Mouse (Mus musculus) CH12.LX (cell line): ENCODE measurements around the gene Tnp2. TPM values are rescaled to one million over a fixed set of nuclear protein-coding genes. Genes with fewer than 3 reads are reported as not detected.

Experiments used
- DNase-seq: peaks from one replicate; pipeline ENCODE4 v3.0.0-alpha.2; 2013; ENCODE audit errors: extremely low read depth
- H3K27ac ChIP-seq: 2 replicates; pipeline ENCODE4 v1.5.1; 2012; ENCODE audit warnings: low read depth, mild to moderate bottlenecking, control low read depth, moderate library complexity; ENCODE audit not compliant: insufficient read depth
- H3K27me3 ChIP-seq: replicated peaks from 2 replicates; pipeline ENCODE3; 2012; ENCODE audit warnings: inconsistent platforms
- H3K36me3 ChIP-seq, 2 experiments: replicated peaks in 1 of 2; 2 replicates each; pipeline versions ENCODE3 to v1.6.1; 2012; ENCODE audit warnings: inconsistent platforms in 1 of 2, low read length in 1 of 2, mild to moderate bottlenecking in 1 of 2, mixed read lengths in 1 of 2, moderate library complexity in 1 of 2; ENCODE audit not compliant: control insufficient read depth in 1 of 2, insufficient read depth in 1 of 2
- H3K4me1 ChIP-seq, 2 experiments: 2 replicates each; pipeline ENCODE4 v1.6.1; 2012; ENCODE audit warnings: inconsistent platforms in 1 of 2, moderate library complexity in 1 of 2; ENCODE audit not compliant: insufficient read depth in 2 of 2, control insufficient read depth in 1 of 2
- H3K4me2 ChIP-seq: 2 replicates; pipeline ENCODE4 v1.6.1; 2012; ENCODE audit warnings: low read depth, mild to moderate bottlenecking, control low read depth; ENCODE audit not compliant: poor library complexity, insufficient read depth, severe bottlenecking
- H3K4me3 ChIP-seq, 3 experiments: fragments of 150-350 bp in 1 of 3; sonication (generic) in 1 of 3; replicated peaks in 1 of 3; 2 replicates each; pipeline versions ENCODE3 to v1.5.1; 2011 to 2012; ENCODE audit warnings: low read depth in 2 of 3, low read length in 2 of 3, mild to moderate bottlenecking in 2 of 3, moderate library complexity in 2 of 3, control low read depth in 1 of 3, improper control_type of control experiment in 1 of 3, inconsistent platforms in 1 of 3, mixed read lengths in 1 of 3; ENCODE audit not compliant: poor library complexity in 1 of 3
- H3K79me2 ChIP-seq: replicated peaks from 2 replicates; pipeline ENCODE4 v1.6.1; 2012; ENCODE audit warnings: mild to moderate bottlenecking, moderate library complexity; ENCODE audit not compliant: control insufficient read depth, poor library complexity, insufficient read depth, severe bottlenecking; ENCODE audit errors: extremely low read depth
- H3K9ac ChIP-seq: 2 replicates; pipeline ENCODE4 v1.6.1; 2012; ENCODE audit warnings: low read depth, mild to moderate bottlenecking, control low read depth, moderate library complexity; ENCODE audit not compliant: insufficient read depth
- H3K9me3 ChIP-seq: replicated peaks from 2 replicates; pipeline ENCODE3; 2012; ENCODE audit warnings: low read length, inconsistent platforms, mixed read lengths
- BHLHE40 ChIP-seq: IDR thresholded peaks from 2 replicates; pipeline ENCODE4 v1.6.1; 2011; ENCODE audit warnings: mild to moderate bottlenecking, low read depth, low read length, improper control_type of control experiment
- CHD2 ChIP-seq: IDR thresholded peaks from 2 replicates; pipeline ENCODE4 v1.6.1; 2011; ENCODE audit warnings: low read length, improper control_type of control experiment
- CTCF ChIP-seq, 2 experiments: IDR thresholded peaks in 1 of 2; conservative IDR thresholded peaks in 1 of 2; 2 replicates each; pipeline ENCODE4 v1.5.1; 2011 to 2012; ENCODE audit warnings: low read depth in 2 of 2, low read length in 2 of 2, improper control_type of control experiment in 1 of 2, inconsistent platforms in 1 of 2, mild to moderate bottlenecking in 1 of 2, moderate library complexity in 1 of 2
- EP300 ChIP-seq: IDR thresholded peaks from 2 replicates; pipeline ENCODE4 v1.6.1; 2011; ENCODE audit warnings: low read length, improper control_type of control experiment
- ETS1 ChIP-seq: conservative IDR thresholded peaks from 2 replicates; pipeline ENCODE4 v1.6.1; 2012; ENCODE audit warnings: low read depth, mild to moderate bottlenecking, inconsistent platforms, low read length, improper control_type of control experiment, moderate library complexity
- GABPA ChIP-seq: IDR thresholded peaks from 2 replicates; pipeline ENCODE4 v1.6.1; 2012; ENCODE audit warnings: low read depth, low read length, improper control_type of control experiment, inconsistent platforms; ENCODE audit not compliant: insufficient replicate concordance
- HCFC1 ChIP-seq: IDR thresholded peaks from 2 replicates; pipeline ENCODE4 v1.6.1; 2012; ENCODE audit warnings: low read depth, mild to moderate bottlenecking, inconsistent platforms, low read length, improper control_type of control experiment
- IRF4 ChIP-seq: IDR thresholded peaks from 2 replicates; pipeline ENCODE4 v1.6.1; 2014; ENCODE audit warnings: low read depth, mild to moderate bottlenecking, inconsistent platforms, low read length, improper control_type of control experiment
- KAT2A ChIP-seq: IDR thresholded peaks from 2 replicates; pipeline ENCODE4 v1.6.1; 2012; ENCODE audit warnings: low read length, improper control_type of control experiment, inconsistent platforms; ENCODE audit not compliant: insufficient replicate concordance
- MAFK ChIP-seq: IDR thresholded peaks from 2 replicates; pipeline ENCODE4 v1.6.1; 2011; ENCODE audit warnings: low read length, improper control_type of control experiment; ENCODE audit not compliant: insufficient replicate concordance
- MAZ ChIP-seq: IDR thresholded peaks from 2 replicates; pipeline ENCODE4 v1.6.1; 2012; ENCODE audit warnings: low read depth, mild to moderate bottlenecking, inconsistent platforms, low read length, improper control_type of control experiment, moderate library complexity
- MEF2A ChIP-seq: IDR thresholded peaks from 2 replicates; pipeline ENCODE4 v1.6.1; 2014; ENCODE audit warnings: low read depth, mild to moderate bottlenecking, inconsistent platforms, low read length, improper control_type of control experiment, borderline replicate concordance
- MYC ChIP-seq: IDR thresholded peaks from 2 replicates; pipeline ENCODE4 v1.6.1; 2011; ENCODE audit warnings: low read depth, mild to moderate bottlenecking, improper control_type of control experiment, low read length
- NELFE ChIP-seq: IDR thresholded peaks from 2 replicates; pipeline ENCODE4 v1.6.1; 2011; ENCODE audit warnings: low read depth, low read length, improper control_type of control experiment
- POLR2AphosphoS2 ChIP-seq: IDR thresholded peaks from 2 replicates; pipeline ENCODE4 v1.6.1; 2011; ENCODE audit warnings: low read depth, low read length, improper control_type of control experiment
- RAD21 ChIP-seq: IDR thresholded peaks from 2 replicates; pipeline ENCODE4 v1.6.1; 2011; ENCODE audit warnings: low read depth, mild to moderate bottlenecking, low read length, improper control_type of control experiment, moderate library complexity
- RCOR1 ChIP-seq: conservative IDR thresholded peaks from 2 replicates; pipeline ENCODE4 v1.6.1; 2012; ENCODE audit warnings: low read depth, mild to moderate bottlenecking, inconsistent platforms, low read length, improper control_type of control experiment
- SMC3 ChIP-seq: IDR thresholded peaks from 2 replicates; pipeline ENCODE4 v1.6.1; 2011; ENCODE audit warnings: low read depth, low read length, improper control_type of control experiment
- TBP ChIP-seq: conservative IDR thresholded peaks from 2 replicates; pipeline ENCODE4 v1.6.1; 2011; ENCODE audit warnings: low read depth, low read length, improper control_type of control experiment
- TCF12 ChIP-seq: IDR thresholded peaks from 2 replicates; pipeline ENCODE4 v1.6.1; 2014; ENCODE audit warnings: low read depth, mild to moderate bottlenecking, inconsistent platforms, low read length, improper control_type of control experiment
- UBTF ChIP-seq: IDR thresholded peaks from 2 replicates; pipeline ENCODE4 v1.6.1; 2012; ENCODE audit warnings: low read depth, mild to moderate bottlenecking, inconsistent platforms, low read length, improper control_type of control experiment, moderate library complexity
- ZKSCAN1 ChIP-seq: IDR thresholded peaks from 2 replicates; pipeline ENCODE4 v1.6.1; 2012; ENCODE audit warnings: low read depth, inconsistent platforms, low read length, improper control_type of control experiment, borderline replicate concordance
- ZNF384 ChIP-seq: IDR thresholded peaks from 2 replicates; pipeline ENCODE4 v1.6.1; 2012; ENCODE audit warnings: low read depth, low read length, improper control_type of control experiment, inconsistent platforms
- dilution Hi-C: fragments of 300-500 bp; cut with MboI; formaldehyde crosslinking; loops from 2 replicates; pipeline ENCODE4 v1.14.3; 2020; ENCODE audit warnings: low sequenced_read_pairs; ENCODE audit not compliant: extremely low pct_unique_long_range_greater_than_20kb, extremely low pct_ligation_motif_present
- in situ Hi-C: fragments of 300-500 bp; cut with MboI; formaldehyde crosslinking; loops from 3 replicates; pipeline ENCODE4 v1.14.3; 2019; ENCODE audit warnings: low sequenced_read_pairs, low pct_ligation_motif_present, low pct_unique_long_range_greater_than_20kb, mixed read lengths
- polyA plus RNA-seq: library from polyadenylated mRNA; unstranded; fragments of >175 nt; gene quantifications from 2 replicates; pipeline ENCODE4 v1.2.1, GENCODE M21; 2012; ENCODE audit warnings: low read depth; ENCODE audit not compliant: insufficient read length
- total RNA-seq, 2 experiments: library from RNA; depleted of rRNA; stranded (reverse); fragments of 300-350 nt in 1 of 2; fragments of >200 nt in 1 of 2; gene quantifications; 2 replicates each; pipeline ENCODE4 v1.2.3; 2012 to 2014

Tnp2 gene
- total and polyA plus RNA-seq, 3 experiments = 0.25 to 0.43 TPM; not detected in 1

DNA sequence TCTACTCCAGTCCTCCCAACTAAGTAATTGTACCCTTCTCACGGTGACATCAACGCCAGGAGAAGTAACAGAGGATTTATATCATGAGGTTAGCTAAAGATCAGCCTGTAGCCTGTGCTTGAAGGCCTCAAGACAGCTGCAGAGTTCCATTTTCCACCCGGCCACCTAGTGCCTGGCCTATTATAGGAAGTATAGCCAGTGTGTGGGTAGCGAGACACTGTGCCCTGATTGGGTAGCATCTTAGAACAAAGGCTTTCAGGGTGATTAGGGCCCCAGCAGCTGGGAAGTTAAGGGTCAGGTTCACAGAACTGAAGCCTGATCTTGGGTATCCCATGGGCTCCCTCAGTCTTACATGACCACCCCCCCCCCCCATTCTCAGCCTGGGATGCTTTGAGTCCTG lies 406 bp upstream of the Tnp2 start:
- no peak overlapping the region for H3K4me3 ChIP-seq
- peaks cover 31 to 37% of the 10 kb centered on the region in 2 experiments for H3K4me1 ChIP-seq
- H3K9me3 ChIP-seq = no peaks in the 10 kb centered on the region
- H3K27ac ChIP-seq = no peak overlapping the region
- H3K27me3 ChIP-seq = no peaks in the 10 kb centered on the region
- peaks cover 0 to 6% of the 10 kb centered on the region in 2 experiments for H3K36me3 ChIP-seq
- in situ Hi-C loops (loop anchor here (5.0 kb wide), 2 partner anchors 122 to 217 kb away; no protein-coding TSS in a partner anchor), dilution Hi-C loops (no loop called here)
- DNase-seq = peak; percentile 42
- H3K79me2 ChIP-seq = peaks cover 9% of the 10 kb centered on the region
- H3K9ac ChIP-seq = no peak overlapping the region
- H3K4me2 ChIP-seq = no peak overlapping the region
- TF ChIP-seq IRF4 (no peak), RCOR1 (no peak), MAZ (no peak), MYC (no peak), NELFE (no peak), GABPA (no peak), MEF2A (no peak), ETS1 (no peak), TCF12 (no peak), ZKSCAN1 (no peak), SMC3 (no peak), POLR2AphosphoS2 (no peak), CHD2 (no peak), EP300 (no peak), HCFC1 (no peak), BHLHE40 (no peak), MAFK (no peak), CTCF (conservative IDR thresholded peaks at IDR 0.05 in 1 of 2, IDR thresholded peaks at IDR 0.05 in 1 of 2; ENCODE audit: low read depth in 2 of 2, low read length in 2 of 2) (no peak), KAT2A (no peak)

DNA sequence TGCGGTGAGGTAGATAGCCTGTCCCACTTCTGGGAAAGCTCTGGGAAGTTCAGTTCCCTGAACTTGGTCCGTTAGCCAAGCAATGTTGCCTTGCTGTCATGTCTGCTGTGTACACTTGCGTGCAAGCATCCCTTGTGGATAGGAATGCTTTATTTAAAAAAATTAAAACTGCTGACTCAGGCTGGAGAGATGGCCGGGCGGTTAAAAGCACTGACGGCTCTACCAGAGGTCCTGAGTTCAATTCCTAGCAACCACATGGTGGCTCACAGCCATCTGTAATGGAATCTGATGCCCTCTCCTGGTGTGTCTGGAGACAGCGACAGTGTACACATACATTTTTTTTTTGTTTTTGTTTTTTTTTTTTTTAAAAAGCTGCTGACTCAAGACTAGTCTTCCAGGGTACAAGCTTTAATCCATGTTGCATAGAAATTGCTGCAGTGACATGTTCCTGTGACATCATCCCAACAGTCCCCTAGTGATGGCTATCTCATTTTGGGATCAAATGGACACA lies 857 bp downstream of the Tnp2 start:
- Histone ChIP-seq H3K27me3 (no peaks in the 10 kb centered on the region), H3K79me2 (peaks cover 16% of the 10 kb centered on the region), H3K4me1 (peaks cover 28 to 40% of the 10 kb centered on the region in 2 experiments), H3K4me2 (no peak overlapping the region), H3K4me3 (no peak overlapping the region), H3K9ac (no peak overlapping the region), H3K27ac (no peak overlapping the region), H3K9me3 (no peaks in the 10 kb centered on the region), H3K36me3 (peaks cover 0 to 18% of the 10 kb centered on the region in 2 experiments)
- in situ Hi-C loops = loop anchor here (5.0 kb wide), 2 partner anchors 120 to 215 kb away; no protein-coding TSS in a partner anchor
- dilution Hi-C loops = no loop called here
- no peak for DNase-seq
- TF ChIP-seq MAFK (peak; percentile 79; the same call in 1 of the 2 replicates), UBTF (no peak), SMC3 (peak; percentile 7; the same call in 1 of the 2 replicates), ZNF384 (peak; percentile 85), CTCF (conservative IDR thresholded peaks at IDR 0.05 in 1 of 2, IDR thresholded peaks at IDR 0.05 in 1 of 2; ENCODE audit: low read depth in 2 of 2, low read length in 2 of 2) (peak in 1 of 2 experiments; percentile 51; a peak in 2 of 4 replicates), TBP (no peak), RAD21 (peak; percentile 16)
